Mouse (Mus musculus) MEL (cell line): Measurements from ENCODE around the gene Acly.

Experiments used
- CHD2 ChIP-seq: IDR thresholded peaks from 2 replicates; pipeline ENCODE4 v1.6.1; 2011; ENCODE audit warnings: low read length, improper control_type of control experiment
- MYB ChIP-seq: IDR thresholded peaks from 2 replicates; pipeline ENCODE4 v1.6.1; 2011; ENCODE audit warnings: mild to moderate bottlenecking, low read depth, low read length, improper control_type of control experiment
- RCOR1 ChIP-seq: IDR thresholded peaks from 2 replicates; pipeline ENCODE4 v1.6.1; 2012; ENCODE audit warnings: low read depth, mild to moderate bottlenecking, inconsistent platforms, low read length, improper control_type of control experiment

GRCm38 (mm10) chr11:100541577-100541976 lies 13.8 kb upstream of the Acly start:
- TF ChIP-seq RCOR1 (no peak), MYB (no peak), CHD2 (no peak)
